Mouse (Mus musculus) olfactory bulb, adult 2 months (tissue): ENCODE data around the gene Pdzd2. TPM values are rescaled to one million over a fixed set of nuclear protein-coding genes. Genes with fewer than 3 reads are reported as not detected.

Experiments
- H3K27ac ChIP-seq: fragments of 200-500 bp; 2 replicates; pipeline ENCODE4 v1.5.1; 2012; ENCODE audit warnings: low read depth, low read length; ENCODE audit not compliant: insufficient read depth
- H3K4me1 ChIP-seq: fragments of 200-500 bp; 2 replicates; pipeline ENCODE4 v1.6.1; 2012; ENCODE audit warnings: low read length; ENCODE audit not compliant: control insufficient read depth, insufficient read depth
- H3K4me3 ChIP-seq: fragments of 200-500 bp; 2 replicates; pipeline ENCODE4 v1.5.1; 2012; ENCODE audit warnings: mild to moderate bottlenecking, low read depth, low read length, moderate library complexity; ENCODE audit not compliant: insufficient read depth
- CTCF ChIP-seq: fragments of 200-500 bp; IDR thresholded peaks from 2 replicates; pipeline ENCODE4 v1.5.1; 2012; ENCODE audit warnings: low read depth, mild to moderate bottlenecking, low read length, moderate library complexity; ENCODE audit not compliant: insufficient read depth
- POLR2A ChIP-seq: fragments of 200-500 bp; IDR thresholded peaks from 2 replicates; pipeline ENCODE4 v1.6.1; 2012; ENCODE audit warnings: mild to moderate bottlenecking, low read depth, low read length, moderate library complexity; ENCODE audit not compliant: insufficient read depth
- WGBS: fragments of 180-500 bp; shearing (Covaris S2); methylation state at CpG from one replicate; pipeline ENCODE4 v1.1.7; 2018; 5-methylcytosine and 5-hydroxymethylcytosine counted together
- polyA plus RNA-seq: library from polyadenylated mRNA; stranded (reverse); fragments of >200 nt; gene quantifications from 2 replicates; pipeline ENCODE4 v1.2.4, GENCODE M21; 2012; ENCODE audit warnings: low replicate concordance; ENCODE audit not compliant: missing spikeins, insufficient read depth, insufficient read length

The Pdzd2 gene
- polyA plus RNA-seq, 1 experiment: not detected

DNA sequence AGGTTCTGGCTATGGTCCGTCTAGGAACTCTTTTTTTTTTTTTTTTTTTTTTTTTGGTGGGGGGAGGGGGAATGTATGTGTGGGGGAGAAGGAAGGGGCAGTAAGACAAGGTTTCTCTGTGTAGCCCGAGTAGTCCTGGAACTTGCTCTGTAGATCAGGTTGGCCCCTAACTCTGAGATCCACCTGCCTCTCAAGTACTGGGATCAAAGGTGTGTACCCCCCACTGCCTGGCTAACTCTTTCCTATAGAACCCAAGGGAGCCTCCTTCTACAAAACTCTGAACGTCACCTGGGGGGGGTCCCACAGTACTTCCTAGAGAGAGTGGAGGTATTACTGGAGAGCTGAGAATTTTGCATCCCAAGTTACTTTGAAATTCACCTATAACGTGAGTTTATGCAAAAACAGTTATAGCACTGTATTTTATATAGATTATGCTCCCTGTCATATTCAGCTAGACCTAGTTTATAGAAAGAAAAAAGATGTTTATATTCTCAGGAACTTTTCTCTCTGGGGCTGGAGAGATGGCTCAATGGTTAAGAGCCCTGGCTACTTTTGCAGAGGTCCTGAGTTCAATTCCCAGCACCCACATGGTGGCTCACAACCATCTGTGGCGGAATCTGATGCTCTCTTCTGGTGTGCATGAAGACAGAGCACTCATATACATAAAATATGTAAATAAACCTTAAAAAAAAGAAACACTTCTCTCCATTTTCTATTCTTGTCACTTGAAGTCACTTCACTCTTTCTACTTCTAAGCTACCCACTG is 191.9 kb downstream of the Pdzd2 start:
- TF ChIP-seq CTCF: no peak
- no peak for TF ChIP-seq POLR2A
- Histone ChIP-seq H3K4me3 (no peak overlapping the region), H3K27ac (no peak overlapping the region), H3K4me1 (peaks cover 14% of the 10 kb centered on the region)
- 93% methylated on average over 5 of the region's 5 CpGs for WGBS

DNA sequence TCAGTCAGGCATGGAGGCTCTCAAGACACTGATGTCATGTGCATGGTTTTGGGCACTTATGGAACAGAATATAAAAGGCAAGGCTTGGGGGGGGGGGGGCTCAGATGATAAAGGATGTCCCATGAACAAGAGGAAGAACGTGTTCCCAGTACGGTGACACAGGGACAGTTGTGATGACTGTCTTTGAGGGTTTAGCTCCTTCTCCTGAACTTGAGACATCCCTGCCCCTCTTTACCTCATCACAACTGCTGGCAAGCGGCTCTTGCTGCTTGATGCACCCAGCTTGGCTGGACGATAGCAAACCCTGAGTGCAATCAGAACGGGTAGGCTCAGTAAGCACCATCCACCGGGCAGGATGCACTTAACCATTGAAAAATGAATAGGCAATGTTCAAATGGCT is 192.9 kb downstream of the Pdzd2 start:
- TF ChIP-seq CTCF (no peak), POLR2A (no peak)
- Histone ChIP-seq H3K27ac (no peak overlapping the region), H3K4me3 (no peak overlapping the region), H3K4me1 (peaks cover 14% of the 10 kb centered on the region)
- WGBS: 87% methylated on average over 6 of the region's 6 CpGs

DNA sequence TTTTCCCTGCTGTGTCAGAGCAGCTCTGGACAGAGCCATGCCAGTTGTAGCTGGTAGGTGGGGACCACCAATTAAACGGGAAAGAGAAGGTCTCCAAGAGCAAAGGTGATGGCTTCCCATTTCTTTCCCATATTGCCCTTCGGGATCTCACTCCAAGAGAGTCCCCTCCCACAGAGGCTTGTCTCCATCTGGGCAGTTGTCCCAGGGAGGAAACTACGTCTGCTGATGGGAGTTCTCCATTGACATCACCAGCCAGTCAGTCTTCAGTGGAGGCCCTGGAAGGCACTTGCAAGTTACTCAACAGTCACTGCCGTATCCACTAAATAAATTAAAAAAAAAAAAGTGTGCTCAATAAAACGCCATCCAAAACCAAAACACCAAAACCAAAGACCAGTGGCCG is 194.1 kb downstream of the Pdzd2 start:
- Histone ChIP-seq H3K4me1 (peaks cover 14% of the 10 kb centered on the region), H3K4me3 (no peak overlapping the region), H3K27ac (no peak overlapping the region)
- TF ChIP-seq POLR2A (no peak), CTCF (no peak)
- 80% methylated on average over 6 of the region's 6 CpGs for WGBS

DNA sequence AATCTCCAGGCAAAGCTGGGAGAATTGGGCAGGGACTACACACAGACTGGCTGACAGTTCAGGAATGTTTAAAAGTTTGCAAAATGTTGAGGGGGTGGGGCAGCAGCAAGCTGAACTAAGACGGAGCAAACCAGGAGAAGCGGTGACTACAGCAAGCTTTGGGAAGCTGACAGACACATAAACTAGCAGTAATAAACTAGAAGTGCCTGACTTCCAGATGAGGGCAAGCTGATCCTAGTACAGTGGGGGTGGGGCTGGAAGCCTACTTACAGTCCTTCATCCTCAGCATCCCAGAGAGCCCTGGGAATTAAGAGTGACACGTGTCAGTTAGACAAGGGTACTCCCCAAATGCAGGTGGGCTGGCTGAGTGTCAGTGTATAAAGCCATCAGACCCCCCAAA is 194.5 kb downstream of the Pdzd2 start:
- TF ChIP-seq CTCF (no peak), POLR2A (no peak)
- Histone ChIP-seq H3K27ac (no peak overlapping the region), H3K4me3 (no peak overlapping the region), H3K4me1 (peaks cover 11% of the 10 kb centered on the region)
- WGBS: 65% methylated on average over 3 of the region's 3 CpGs

DNA sequence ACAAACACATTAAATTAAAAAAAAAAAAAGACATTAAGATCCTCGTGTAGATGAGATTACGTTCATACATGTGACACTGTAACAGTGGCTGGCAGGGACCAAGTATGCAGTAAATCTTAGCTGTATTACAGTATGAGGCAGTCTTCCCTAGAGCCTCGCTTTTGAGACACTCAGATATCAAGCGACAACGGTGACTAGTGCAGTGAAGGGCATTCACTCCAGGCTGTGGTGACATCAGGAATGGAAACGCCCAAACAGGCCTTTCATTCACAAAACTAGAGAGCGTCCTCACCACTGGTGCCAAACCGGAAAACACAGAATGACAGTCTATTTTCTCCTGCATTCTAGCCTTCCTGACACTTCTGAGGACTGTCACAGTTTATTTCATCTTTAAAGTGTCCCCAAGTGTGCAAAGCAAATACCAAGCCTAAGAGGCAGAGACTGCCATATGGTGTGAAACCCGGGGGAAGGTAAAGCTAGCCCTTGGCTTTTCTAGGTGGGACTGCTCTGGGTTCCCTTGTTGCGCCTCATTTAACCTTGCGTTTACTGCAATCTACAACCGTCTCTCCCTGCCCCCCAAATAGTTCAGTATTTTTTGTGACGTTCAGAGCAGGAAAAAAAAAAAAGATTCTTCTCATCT is 195.9 kb downstream of the Pdzd2 start:
- 91% methylated on average over 13 of the region's 13 CpGs for WGBS
- no peak for TF ChIP-seq CTCF
- TF ChIP-seq POLR2A: no peak
- no peak overlapping the region for H3K4me3 ChIP-seq
- H3K27ac ChIP-seq: no peak overlapping the region
- no peaks in the 10 kb centered on the region; the same call in 1 of the 2 replicates for H3K4me1 ChIP-seq

DNA sequence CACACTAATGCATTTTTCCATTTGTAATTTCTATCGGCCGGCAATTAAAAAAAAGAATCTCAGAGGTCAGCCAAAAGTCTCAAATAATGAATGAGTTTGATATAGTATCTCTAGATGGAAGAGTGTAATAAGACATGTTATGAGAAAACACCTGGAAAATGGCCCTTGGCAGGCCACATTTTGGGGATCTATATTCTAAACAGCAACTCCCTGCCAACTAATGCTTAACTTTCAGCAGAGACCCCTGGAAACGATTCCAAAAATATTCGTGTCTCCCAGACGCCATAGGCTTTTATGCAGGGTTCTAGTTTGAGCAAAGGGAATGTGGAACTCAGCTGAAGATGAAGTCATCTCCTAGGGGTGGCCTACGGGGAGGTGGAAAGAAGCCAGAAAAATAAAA is 197.4 kb downstream of the Pdzd2 start:
- 87% methylated on average over 6 of the region's 6 CpGs for WGBS
- Histone ChIP-seq H3K27ac (no peak overlapping the region), H3K4me1 (no peaks in the 10 kb centered on the region; the same call in 1 of the 2 replicates), H3K4me3 (no peak overlapping the region)
- no peak for TF ChIP-seq CTCF
- TF ChIP-seq POLR2A: no peak

DNA sequence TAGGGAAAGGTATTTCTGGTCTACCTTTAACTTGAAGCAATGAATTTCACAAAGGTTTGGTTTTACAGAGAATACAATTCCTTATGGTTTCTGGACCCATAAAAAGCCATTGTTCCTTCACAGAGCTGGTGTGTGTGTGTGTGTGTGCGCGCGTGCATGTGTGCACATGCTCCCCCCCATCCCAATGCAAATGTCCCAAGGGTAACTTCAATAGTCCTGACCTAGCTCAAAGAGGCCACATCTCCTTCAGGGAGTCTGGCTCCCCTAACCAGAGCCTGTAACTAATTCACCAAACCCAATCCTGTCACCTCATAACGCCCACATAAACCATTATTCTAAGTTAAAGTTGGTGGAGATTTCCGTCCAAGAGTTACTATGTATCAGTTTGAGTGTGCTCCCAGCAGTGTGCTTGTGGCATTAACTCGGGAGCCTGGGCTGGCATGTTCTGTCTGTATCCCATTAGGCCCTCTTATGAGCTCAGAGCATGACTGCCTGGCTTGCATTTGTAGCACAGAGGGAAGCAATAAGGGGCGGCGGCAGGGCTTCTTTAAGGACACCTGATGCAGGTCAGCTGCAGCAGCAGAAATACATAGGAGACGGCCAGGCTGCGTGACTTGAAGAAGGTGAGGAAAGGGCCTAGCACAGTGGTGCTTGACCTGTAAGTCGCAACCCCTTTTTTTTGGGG is 200.0 kb downstream of the Pdzd2 start:
- H3K4me3 ChIP-seq: no peak overlapping the region
- H3K4me1 ChIP-seq: no peaks in the 10 kb centered on the region; the same call in 1 of the 2 replicates
- WGBS: 94% methylated on average over 11 of the region's 11 CpGs
- no peak overlapping the region for H3K27ac ChIP-seq
- TF ChIP-seq CTCF (no peak), POLR2A (no peak)

DNA sequence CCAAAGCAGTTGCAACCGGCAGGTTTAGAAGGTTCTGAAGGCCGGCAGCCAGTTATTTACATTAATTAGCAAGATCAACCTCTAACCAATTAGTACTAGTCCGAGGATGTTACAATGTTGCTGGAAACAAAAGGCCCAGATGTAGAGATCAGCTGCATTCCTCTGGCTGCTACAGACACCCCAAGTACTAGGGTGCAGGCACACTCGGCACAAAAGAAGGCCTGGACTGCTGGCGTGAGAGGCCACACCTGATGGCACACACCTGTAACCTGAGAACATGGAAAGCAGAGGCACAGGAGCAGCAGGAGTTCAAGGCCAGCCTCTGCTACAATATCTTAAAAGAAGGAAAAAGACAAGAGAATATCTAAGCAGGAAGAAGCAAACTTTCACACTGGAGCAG is 206.5 kb downstream of the Pdzd2 start:
- Histone ChIP-seq H3K27ac (no peak overlapping the region), H3K4me1 (0 out of 2 replicates have a peak, but pooled peaks cover 2% of the 10 kb centered on the region), H3K4me3 (no peak overlapping the region)
- TF ChIP-seq POLR2A (no peak), CTCF (no peak)
- 67% methylated on average over 5 of the region's 5 CpGs for WGBS

DNA sequence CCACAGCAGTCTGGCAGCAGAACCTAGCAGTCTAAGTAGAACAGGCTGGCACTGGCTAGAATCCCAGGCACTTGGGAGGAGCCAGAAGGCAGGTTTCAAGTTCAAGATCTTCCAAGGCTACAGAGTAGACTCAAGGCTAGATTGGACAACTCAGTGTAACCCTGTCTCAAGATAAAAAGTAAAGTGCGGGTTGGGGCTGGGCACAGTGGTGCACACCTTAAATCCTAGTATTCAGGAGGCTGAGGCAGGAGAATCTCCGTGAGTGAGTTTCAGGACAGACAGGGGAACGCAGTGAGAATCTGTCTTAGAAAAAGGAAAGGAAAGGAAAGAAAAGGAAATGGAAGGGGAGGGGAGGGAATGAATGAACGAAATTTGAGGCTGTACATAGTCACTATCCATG is 207.2 kb downstream of the Pdzd2 start:
- H3K27ac ChIP-seq: no peak overlapping the region
- TF ChIP-seq CTCF: no peak
- TF ChIP-seq POLR2A: no peak
- no peak overlapping the region for H3K4me3 ChIP-seq
- H3K4me1 ChIP-seq: 0 out of 2 replicates have a peak, but pooled peaks cover 2% of the 10 kb centered on the region
- 91% methylated on average over 4 of the region's 4 CpGs for WGBS

DNA sequence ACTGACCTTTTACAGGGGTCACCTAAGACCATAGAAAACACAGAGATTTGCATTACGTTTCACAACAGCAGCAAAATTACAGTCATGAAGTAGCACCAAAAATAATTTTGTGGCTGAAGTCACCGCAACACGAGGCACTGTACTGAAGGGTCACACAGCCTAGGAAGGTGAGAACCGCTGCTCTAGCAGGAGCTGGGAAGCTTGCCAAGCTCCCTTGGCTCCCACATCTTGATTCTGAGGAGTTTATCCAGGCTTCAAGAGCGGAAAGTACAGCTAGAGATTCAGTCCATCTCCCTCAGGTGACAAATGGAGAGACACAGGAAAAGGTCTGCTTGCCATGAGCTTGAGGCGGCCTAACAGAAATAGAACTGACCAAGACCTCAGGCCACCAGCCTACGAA is 216.9 kb downstream of the Pdzd2 start:
- Histone ChIP-seq H3K4me1 (peaks cover 8% of the 10 kb centered on the region), H3K27ac (no peak overlapping the region), H3K4me3 (no peak overlapping the region)
- TF ChIP-seq POLR2A: no peak
- no peak for TF ChIP-seq CTCF
- WGBS: 79% methylated on average over 7 of the region's 7 CpGs
